Mouse (Mus musculus): ENCODE results near the gene D630045J12Rik.
A peak's percentile ranks its signal among the peaks of the same experiment; 100 is the strongest.

D630045J12Rik gene

DNA sequence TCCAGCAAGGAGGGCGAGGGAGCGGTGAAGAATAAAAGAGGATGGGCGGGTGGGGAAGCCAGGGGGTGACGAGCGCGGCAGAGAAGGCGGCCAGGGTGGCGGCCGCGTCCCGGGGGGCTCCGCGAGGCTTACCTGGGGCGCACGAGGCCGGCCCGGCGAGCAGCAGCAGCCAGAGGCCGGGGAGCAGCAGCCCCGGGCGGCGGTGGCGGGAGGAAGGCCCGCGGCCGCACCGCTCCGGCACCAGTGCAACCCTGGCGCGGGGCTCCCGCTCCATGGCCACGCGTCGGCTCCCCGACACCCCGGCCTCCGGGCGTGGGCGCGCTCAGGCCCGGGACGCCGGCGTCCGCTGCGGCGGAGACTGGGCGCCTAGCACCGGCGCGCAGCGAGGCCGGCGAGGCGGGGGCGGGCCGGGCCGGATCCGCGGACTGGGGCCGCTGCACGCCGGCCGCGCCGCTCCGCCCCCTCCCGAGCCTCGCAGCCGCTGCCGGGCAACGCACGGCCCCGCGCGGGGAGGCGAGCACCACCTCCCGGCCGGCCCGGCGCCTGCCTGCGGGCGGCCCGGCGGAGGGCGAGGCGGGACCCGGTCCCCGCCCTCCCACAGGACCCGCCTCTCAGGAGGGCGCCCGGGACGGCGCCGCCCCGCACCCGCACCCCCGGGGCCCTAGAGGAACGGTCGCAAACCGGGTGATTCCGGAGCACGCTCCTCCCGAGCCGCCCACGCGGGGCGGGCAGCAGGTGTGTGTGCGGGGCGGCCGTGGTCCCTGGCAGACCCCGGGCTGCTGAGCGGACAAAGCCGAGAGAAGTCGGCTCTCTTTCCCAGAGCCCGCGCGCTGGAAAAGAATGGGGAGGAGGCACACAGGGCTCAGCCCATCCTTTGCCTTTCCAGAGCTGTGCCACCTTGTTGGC lies at the start of gene D630045J12Rik:
Gene D630045J12Rik (minus strand): TSS at position 274 of the 906 bp plus-strand sequence.
- DNase-seq, result peak; percentile 92

DNA sequence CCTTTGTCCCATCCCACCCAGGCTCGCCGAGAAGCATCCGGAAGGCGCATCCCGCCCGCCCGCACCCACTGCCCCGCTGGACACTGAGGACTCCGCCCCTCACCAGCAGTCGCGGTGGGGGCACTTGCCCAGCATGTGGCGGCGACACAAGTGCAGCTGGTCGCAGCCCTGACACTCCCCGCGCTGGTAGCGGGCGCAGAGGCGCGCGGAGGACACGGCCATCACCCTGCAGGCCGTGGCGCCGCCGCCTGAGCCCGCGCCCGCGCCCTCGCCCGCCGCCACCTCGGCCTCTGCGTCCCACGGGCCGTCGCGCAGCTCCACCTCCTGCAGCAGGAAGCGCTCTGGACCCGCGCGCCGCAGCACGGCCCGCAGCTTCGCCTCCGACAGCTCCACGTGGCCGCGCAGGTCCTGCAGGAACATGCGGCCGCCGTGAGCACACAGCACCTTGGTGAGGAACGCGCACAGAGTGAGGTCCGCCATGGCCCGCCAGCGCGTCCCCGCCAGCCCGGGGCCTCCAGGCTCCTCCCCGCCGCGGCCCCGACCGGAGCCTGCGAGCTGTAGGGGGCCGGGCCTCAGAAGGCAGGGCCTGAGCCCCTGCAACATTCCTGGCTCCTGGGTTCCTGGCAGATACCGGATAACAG lies 45.1 kb upstream of the D630045J12Rik start, which contains the start of gene Zc3hav1l:
Gene Zc3hav1l (minus strand): TSS at position 499 of the 641 bp plus-strand sequence.
- peak; percentile 81 for DNase-seq

DNA sequence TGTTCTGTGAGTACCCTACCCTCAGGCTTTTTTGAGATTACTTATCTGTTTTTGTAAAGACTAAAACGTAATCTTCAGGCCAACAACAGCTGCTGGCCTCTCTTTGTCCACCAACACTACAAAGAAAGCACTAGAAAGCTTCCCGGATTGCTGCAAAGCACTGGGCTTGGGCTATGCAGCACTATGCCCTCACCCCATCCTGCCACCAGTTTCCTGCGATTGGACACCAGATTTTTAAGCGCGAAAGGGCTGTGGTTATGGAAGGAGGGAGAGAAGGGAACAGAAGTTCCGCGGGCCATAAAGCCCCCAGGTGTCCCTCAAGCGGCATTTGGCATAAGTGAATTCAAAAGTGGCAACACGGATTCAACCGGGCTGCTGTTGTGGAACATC lies 44.4 kb upstream of the D630045J12Rik start:
- peak; percentile 21 for DNase-seq

DNA sequence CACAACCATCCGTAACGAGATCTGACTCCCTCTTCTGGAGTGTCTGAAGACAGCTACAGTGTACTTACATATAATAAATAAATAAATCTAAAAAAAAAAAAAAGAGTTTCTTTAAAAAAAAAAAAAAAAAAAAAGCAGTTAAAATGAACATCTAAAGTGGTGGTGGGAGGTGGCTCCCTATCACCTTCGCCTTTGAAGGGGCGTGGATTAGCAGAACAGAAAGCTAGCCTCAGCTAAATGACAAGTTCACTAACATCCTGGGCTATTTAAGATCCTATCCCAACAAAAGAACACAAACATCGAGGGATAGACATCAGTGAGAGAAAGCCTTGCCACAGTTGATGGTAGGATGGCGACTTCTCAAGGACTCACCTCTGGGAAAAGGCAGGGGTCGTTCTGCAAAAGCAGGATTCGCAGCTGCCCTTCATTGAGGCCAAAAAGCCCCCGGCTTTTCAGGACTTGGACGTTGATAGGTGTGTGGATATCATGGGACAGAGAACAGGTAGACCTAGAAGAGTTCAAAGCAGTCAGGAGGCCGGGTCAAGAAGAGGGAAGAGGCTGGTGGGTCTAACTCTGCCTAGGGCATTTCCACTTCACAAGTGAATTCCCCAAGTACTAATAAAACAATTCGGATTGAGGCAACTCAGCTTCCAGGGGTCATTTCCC lies 43.9 kb upstream of the D630045J12Rik start:
- DNase-seq, result no peak

DNA sequence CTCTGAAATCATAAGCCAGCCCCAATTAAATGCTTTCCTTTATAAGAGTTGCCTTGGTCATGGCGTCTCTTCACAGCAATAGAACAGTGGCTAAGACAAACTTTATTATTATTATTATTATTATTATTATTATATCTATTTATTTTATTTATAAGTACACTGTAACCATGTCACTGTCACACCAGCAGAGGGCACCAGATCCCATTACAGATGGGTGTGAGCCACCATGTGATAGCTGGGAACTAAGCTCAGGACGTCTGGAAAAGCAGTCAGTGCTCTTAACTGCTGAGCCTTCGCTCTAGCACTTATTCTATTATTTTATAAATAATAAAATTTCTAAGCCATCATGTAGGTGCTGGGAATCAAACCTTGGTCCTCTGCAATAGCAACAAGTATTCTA lies 39.9 kb upstream of the D630045J12Rik start:
- DNase-seq, result no peak

DNA sequence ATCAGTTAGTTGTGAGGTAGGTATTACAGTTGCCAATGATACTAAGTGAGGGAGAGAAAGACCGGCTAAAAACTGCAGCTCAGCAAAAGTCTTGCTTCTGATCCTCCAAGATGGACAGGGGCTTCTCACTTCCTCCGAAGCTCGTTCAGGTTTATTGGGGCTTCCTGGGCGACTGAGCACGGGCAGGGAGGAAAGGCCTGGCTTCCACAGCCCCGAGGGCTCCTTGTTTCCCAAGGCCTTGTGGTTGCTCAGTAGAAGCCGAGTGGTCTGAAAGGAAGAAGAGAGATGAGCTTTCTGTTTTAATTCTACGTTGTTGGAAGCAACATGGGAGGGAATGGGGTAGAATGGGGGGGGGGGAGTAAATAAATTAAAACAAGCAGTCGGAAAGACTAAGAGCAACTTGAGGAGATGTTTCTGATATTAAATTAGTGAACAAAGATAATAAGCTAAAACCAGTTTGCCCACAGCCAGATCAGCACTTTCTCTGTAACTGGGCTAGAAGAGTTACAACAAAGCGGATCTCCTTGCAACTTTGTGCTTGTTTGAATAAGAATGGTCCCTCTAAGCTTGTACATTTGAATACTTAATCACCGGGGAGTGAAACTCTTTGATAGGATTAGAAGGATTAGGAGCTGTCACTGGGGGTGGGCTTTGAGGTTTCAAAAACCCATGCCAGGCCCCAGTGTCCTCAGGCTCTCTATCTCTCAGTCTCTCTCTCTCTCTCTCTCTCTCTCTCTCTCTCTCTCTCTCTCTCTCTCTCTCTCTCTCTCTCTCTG lies 39.2 kb upstream of the D630045J12Rik start:
- DNase-seq, result no peak

DNA sequence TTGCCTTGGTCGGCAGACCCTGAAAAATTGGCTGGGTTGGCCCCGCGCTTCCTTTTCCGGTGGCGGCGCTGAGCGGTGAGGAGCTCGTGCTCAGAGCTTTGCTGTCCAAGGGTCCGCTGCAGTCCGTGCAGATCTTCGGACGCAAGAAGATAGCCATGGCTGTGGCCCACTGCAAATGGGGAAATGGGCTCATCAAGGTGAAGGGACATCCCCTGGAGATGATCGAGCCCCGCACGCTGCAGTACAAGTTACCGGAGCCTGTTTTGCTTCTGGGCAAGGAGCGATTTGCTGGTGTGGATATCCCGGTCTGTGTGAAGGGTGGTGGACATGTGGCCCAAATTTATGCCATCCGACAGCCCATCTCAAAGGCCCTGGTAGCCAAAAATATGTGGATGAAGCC lies 30.6 kb upstream of the D630045J12Rik start:
- DNase-seq, result no peak

DNA sequence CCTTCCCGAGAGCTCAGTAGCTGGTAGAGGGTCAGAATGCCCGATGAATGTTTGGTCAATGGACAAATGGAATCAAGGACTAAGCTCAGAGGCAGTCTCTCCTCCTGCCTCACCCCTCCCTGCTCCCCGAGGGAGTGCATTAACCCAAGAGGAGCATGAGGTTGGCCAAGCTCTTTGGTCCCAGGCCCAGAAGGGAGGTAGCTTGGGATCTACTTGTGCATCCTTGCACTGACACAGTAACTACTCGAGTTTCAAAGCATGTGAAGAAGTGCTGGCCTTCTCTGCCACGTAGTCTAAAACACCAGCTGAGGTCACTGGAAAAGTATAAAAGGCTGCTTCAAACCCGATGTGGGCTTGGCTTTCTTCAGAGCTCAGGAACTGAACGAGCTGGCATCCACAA lies 10.7 kb upstream of the D630045J12Rik start:
- no peak for DNase-seq

DNA sequence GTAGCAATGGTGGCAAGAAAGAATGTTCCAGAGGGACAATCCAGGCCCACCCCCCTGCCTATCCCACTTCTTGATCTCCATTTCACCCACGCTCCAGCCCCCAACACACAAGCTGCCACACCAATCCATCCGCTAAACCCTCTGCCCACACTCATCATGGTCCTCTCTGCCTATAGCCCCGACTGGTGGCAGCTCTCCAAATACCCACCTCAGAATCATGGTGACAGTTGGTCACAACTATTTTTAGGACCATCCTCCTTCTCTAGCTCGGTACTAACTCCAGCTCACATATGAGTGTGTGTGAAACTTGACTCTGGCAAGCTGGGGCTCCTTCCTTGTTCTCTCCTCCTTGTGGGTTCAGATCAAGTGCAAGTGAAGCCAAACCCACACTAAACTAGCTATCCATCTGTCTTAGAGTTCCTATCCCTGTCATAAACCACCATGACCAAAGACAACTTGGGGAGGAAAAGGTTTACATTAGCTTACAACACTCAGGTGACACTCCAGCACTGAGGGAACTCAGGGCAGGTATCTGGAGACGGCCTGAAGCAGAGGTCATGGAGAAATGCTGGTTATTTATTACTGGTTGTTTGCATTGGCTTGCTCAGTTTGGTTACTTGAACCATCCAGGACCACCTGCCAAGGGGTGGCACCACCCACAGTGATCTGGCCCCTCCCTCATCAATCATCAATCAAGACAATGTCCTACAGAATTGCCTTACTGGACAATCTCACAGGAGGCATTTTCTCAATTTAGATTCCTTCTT lies 9.8 kb upstream of the D630045J12Rik start:
- DNase-seq, result no peak

DNA sequence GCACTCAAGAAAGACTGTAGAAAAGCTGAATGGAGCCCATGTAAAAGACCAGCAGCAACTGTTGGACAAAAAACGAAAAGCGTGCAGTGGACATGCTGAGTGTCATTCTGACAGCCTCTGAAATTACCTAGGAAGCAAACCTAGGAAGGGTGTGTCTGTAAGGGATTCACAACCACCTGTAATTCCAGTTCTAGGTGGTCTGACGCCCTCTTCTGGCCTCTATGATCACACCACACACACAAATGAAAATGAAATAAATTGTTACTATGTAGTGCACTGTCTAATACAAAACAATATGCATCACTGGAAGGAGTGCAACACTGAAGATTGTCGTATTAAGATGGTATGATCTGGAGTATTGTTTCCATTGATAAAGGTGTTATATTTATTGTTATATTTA lies 8.1 kb upstream of the D630045J12Rik start:
- DNase-seq, result no peak

DNA sequence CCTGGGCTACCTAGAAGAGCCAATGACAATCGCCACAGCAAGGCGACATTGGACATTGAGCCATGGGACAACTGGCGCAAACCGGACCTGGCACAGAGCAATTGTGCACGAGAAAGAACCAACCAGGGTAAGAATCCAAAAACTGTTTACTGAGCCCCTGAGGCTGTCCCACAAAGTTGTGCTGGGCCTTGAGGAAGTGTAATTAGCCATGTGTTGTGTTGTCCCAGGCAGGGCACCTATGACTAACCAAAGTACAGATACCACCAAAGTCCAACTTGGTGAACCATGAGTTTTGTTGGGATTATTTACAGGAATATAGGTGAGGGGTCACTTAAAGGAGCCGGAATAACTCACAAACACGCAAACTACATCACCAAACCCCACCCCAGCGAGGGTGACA lies 3.7 kb upstream of the D630045J12Rik start:
- peak; percentile 58 for DNase-seq

DNA sequence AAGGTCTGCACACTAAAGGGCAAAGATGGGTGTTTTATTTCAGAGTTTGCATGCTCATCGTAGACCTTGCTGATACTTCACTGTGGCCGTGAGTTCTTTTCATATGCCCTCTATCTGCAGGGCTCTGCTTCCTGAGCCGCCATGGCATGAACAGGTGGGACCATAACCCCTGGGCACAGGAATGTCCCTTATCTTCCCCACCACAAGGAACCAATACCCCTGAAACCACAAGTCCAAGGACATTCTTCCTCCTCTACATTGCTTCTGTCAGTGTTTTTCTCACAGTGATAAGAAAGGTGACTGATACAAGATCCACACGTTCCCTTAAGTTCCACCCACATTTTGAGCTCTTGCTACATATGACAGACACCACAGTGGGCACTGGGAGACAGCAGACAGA lies 3.0 kb upstream of the D630045J12Rik start:
- DNase-seq, result no peak

DNA sequence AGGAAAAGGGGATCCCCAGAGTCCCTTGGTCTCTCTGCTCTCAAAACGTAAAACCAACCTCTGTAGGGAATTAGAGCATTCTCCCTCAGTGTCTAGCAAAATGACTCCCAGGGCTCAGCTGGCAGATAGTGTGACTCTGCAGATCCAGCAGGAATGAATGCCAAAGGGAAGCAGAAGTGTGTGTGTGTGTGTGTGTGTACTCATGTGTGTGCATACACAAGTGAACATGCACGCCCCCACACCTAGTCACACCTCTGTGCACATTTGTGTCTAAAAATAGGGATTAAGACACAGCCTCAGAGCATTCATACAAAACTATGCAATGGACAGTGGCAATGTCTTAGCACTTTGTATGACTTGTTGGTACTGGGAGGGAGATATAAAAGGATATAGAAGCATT lies 2.0 kb upstream of the D630045J12Rik start:
- DNase-seq, result no peak

DNA sequence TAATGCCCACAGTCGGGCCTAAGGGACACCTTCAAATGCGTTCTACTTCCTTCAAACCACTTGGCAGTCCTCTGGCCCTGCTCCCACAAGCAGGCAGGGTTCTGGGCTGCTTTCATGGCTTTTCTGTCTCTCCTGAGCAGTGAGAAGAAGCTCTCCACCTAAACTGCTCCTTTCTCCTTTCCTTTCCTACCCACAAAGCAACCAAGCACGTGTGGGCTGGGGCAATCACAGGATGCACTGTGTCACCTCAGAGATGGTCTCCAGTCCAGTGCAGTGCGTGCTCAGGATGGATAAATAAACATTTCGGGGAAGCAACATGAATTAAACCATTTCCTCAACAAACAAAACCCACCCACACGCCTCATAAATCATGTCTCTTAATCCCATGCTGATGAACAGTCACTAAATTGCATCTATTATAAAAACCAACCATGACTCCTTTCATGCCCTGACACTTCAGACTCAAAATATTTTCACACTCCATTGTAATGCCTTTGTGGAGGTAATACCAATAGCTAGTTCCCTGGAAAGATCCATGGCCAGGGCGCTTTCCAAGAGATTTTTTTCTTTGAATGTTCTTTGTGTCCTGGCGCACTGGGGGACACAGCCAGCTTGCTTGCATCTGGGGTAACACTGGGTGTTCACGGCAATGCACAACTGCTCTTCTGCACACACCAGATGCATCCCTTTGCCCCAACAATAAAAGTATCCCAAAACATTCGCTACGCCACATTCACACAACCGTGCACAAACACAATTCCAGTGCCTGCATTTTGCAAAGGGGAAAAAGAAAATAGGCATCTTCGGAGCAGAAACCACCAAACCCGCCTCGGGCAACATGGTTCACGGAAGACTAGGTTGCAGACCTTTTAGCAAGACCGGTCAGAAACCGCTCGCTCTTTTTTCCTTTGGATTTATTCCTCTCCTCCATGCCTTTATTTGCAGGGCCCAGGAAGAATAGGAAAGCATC lies 758 bp downstream of the D630045J12Rik start:
- peak; percentile 20 for DNase-seq

DNA sequence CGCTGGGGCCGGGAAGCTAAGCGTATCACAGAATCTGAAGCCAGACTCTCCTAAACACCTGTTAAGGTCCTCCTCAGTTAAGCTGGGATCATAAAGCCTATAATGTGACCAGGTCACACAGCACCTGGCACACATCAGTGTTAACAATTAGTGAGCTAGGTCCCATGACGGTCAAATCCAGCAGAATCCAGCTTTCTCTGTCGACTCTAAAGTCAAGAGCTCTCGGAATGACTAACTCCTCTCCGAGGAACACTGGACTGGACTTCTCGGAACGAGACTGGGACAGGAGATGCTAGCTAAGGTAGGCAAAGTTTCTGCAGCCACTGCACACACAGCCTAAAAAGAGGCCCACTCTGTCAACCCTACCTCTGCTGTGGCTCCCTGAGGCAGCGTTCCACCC lies 1.7 kb downstream of the D630045J12Rik start:
- DNase-seq, result peak; percentile 24

DNA sequence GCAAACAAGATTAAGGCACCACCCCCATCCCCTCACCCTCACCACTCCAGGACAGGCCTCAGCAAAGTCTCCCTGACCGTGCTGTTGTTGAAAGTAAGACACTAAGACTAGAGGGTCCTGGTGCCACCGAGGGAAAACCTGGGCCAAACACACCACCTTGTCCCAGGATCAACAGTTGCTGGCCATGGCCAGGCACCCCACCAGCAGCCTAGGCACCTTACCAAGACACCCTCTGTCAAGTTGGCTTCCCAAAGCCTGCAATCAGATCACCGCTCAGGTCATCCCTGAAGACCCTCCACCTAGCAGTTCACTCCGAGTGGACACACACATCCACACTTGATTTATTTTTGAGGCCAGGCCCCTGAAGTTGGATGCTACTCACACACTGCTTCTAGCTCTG lies 2.3 kb downstream of the D630045J12Rik start:
- DNase-seq, result no peak

DNA sequence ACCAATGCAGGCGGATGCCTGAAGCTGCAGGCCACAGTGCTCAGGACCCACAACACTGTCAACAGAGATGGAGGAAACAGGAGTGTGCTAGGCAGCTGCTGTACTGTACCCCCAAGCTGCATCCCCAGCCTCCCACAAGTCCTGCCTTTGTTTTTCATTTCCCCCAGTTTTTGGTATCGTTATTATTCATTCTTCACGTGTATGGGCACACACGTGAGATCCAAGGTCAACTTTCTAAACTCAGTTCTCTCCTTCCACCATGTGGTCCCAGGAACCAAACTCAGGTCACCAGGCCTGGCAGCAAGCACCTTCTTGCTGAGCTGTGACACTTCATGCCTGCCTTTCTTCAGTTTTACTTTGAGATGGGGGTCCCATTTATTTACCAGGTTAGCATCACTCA lies 6.4 kb downstream of the D630045J12Rik start:
- DNase-seq, result no peak

DNA sequence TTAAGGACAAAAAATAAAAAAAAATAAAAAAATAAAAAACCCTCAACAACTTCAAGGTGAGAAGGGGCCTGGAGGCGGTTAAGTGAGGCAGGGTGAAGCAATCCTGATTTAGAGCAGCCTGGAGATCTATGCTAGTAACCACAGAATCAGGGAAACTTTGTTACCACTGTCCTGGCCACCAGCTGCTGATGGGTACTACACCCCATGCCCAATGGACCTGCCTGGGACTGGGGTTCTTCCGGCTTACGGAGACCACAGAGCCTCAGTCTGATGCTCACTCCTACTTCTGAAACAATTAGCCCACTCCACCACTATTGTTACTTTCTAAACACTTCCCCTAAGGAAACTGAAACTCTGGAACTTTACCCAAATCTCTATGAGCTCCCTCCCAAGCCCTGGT lies 9.0 kb downstream of the D630045J12Rik start:
- no peak for DNase-seq

DNA sequence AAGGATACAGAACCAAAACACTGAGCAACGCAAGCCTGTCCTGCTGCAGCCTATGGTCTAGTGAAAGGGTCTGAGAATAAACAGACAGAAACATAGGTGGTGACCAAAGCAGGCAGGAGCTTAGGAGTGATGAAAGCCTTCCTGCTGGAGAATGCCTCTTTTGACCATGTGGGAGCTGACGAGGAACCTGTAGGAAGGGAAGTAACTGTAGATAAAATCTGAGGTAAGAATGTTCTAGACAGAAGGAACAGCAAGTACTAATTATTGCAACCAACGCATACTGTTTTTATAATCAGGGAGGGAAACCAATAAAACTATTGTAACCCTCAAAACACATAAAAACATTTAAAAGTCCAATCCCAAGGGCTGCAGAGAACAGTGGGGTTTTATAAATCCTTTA lies 9.6 kb downstream of the D630045J12Rik start:
- DNase-seq, result no peak

DNA sequence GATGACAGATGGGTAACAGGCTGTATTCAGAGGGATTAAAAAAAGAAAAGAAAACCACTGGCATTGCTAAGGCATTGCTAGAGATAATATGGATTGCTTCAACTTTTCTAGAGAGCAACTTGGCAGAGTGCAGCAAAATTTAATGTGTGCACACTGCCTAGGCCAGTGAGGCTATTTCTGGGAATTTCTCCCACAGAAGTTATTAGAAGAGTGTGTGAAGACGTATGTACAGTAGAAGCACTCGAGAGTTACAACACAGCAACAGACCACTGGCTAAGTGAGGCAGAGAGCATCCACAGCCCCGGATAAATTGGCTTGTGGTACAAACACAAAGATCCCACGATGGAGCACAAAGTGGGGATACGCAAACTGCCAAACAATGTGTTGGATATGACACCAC lies 11.0 kb downstream of the D630045J12Rik start:
- DNase-seq, result no peak

Data from kidney, postnatal 14 days (tissue).